Mouse (Mus musculus) heart, embryonic 14.5 days (tissue): Measurements from ENCODE around the gene Gm32742. TPM values are rescaled to one million over a fixed set of nuclear protein-coding genes. Genes with fewer than 3 reads are reported as not detected.

Experiments used
- ATAC-seq: fragments of 200-750 bp; cut with Nextera tagmentation; 2 replicates; pipeline ENCODE4 v1.8.0; 2017; ENCODE audit warnings: low read depth, moderate TSS enrichment; ENCODE audit not compliant: insufficient number of reproducible peaks, insufficient read depth, low FRiP score
- H3K27ac ChIP-seq, 2 experiments: fragments of 200-500 bp in 1 of 2; fragments of 300-500 bp in 1 of 2; sonication (generic) in 1 of 2; replicated peaks in 1 of 2; 2 replicates each; pipeline ENCODE4 v1.5.1; 2012 to 2014; ENCODE audit warnings: low read depth in 2 of 2, low read length in 2 of 2, control low read depth in 1 of 2, mild to moderate bottlenecking in 1 of 2, mixed read lengths in 1 of 2; ENCODE audit not compliant: control insufficient read depth in 1 of 2, insufficient read depth in 1 of 2
- H3K27me3 ChIP-seq: fragments of 300-500 bp; sonication (generic); 2 replicates; pipeline ENCODE4 v1.6.1; 2014; ENCODE audit warnings: mild to moderate bottlenecking, low read length, control low read depth; ENCODE audit not compliant: control insufficient read depth, insufficient read depth
- H3K36me3 ChIP-seq: fragments of 300-500 bp; sonication (generic); 2 replicates; pipeline ENCODE4 v1.6.1; 2014; ENCODE audit warnings: mild to moderate bottlenecking, control low read depth, low read length, mixed read lengths; ENCODE audit not compliant: control insufficient read depth, insufficient read depth
- H3K4me1 ChIP-seq, 2 experiments: fragments of 200-500 bp in 1 of 2; fragments of 300-500 bp in 1 of 2; sonication (generic) in 1 of 2; 2 replicates each; pipeline ENCODE4 v1.6.1; 2012 to 2014; ENCODE audit warnings: low read length in 2 of 2, control low read depth in 1 of 2, mixed read lengths in 1 of 2; ENCODE audit not compliant: control insufficient read depth in 2 of 2, insufficient read depth in 2 of 2
- H3K4me2 ChIP-seq: fragments of 300-500 bp; sonication (generic); 2 replicates; pipeline ENCODE4 v1.6.1; 2014; ENCODE audit warnings: mild to moderate bottlenecking, low read length
- H3K4me3 ChIP-seq, 2 experiments: fragments of 200-500 bp in 1 of 2; fragments of 300-500 bp in 1 of 2; sonication (generic) in 1 of 2; 2 replicates each; pipeline ENCODE4 v1.5.1; 2012 to 2014; ENCODE audit warnings: low read length in 2 of 2, mild to moderate bottlenecking in 2 of 2, control low read depth in 1 of 2, low read depth in 1 of 2, moderate library complexity in 1 of 2; ENCODE audit not compliant: control insufficient read depth in 1 of 2, insufficient read depth in 1 of 2
- H3K9ac ChIP-seq: fragments of 300-500 bp; sonication (generic); 2 replicates; pipeline ENCODE4 v1.6.1; 2014; ENCODE audit warnings: mild to moderate bottlenecking, low read length
- H3K9me3 ChIP-seq: fragments of 300-500 bp; sonication (generic); 2 replicates; pipeline ENCODE4 v1.6.1; 2016; ENCODE audit warnings: low read length, control low read depth; ENCODE audit not compliant: control insufficient read depth
- WGBS: fragments of 180-500 bp; shearing (Covaris S2); extraction: QIAGEN DNeasy Blood & Tissue Kit; methylation state at CpG from one replicate; pipeline ENCODE4 v1.1.7; 2014; 5-methylcytosine and 5-hydroxymethylcytosine counted together
- polyA plus RNA-seq: library from polyadenylated mRNA; unstranded; fragments of >200 nt; fragmentation: Nextera tagmentation; extraction: Ambion mirVana; gene quantifications from 2 replicates; pipeline ENCODE4 v1.2.1, GENCODE M21; 2014

Gene Gm32742
- polyA plus RNA-seq, result not detected in 2 replicates

DNA sequence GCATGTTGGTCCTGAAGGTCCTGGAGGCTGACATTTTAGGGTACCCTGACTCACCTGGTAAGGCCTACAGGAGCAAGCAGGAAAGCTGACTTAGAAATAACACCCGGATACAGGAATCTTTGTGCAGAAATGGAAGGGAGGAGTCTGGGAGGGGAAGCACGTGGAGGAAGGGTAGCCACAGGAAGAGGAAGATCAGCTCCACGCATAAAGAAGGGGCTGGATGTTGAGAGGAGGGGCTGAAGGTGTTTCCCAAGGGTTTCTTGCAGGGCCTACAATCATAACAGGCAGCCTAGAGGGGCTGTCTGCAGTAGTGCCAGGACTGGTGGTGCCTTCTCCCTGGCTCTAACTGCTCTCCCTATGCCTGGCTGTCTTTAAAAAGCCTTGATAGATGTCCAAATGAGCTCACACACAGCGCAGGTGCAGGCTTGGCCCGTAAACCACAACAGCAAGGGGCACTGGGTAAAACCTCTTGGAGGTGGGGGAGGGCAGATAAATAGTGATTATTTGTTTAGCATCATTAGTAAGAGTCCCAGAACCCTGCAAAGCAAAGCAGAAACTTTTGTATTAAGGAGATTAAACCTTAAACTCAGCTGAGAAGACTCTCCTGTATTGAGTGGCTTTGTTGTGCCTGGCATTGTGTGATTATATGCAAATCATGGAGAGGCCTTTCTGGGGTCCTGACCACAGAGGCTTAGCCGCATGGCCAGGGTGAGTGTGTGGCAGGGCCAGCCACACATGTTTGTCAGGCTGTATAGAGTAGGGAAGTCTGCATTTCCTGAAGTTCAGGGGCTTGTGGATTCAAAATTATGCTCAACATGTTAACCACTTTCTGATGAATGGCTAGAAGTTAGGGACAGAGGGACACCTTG is at the start of gene Gm32742:
Gene Gm32742 (minus strand): TSS at position 206 of the 869 bp plus-strand sequence.
- H3K4me3 ChIP-seq, result no peak within 1 kb of the TSS
- peaks cover 6% of the 10 kb centered on the region; the same call in 1 of the 2 replicates for H3K27me3 ChIP-seq
- no peaks in the 10 kb centered on the region; a peak in 1 of 4 replicates for H3K4me1 ChIP-seq
- H3K4me2 ChIP-seq, result no peak within 1 kb of the TSS
- H3K9ac ChIP-seq, result no peak within 1 kb of the TSS
- H3K9me3 ChIP-seq, result no peaks in the 10 kb centered on the region
- H3K27ac ChIP-seq, result no peak within 1 kb of the TSS
- WGBS, result 51% methylated on average over 6 of the region's 6 CpGs
- ATAC-seq, result no peak; the same call in 1 of the 2 replicates
- H3K36me3 ChIP-seq, result no peaks in the 10 kb centered on the region

GRCm38 (mm10) chr9:51213729-51214237 is 48.5 kb upstream of the Gm32742 start:
- ATAC-seq, result no peak
- Histone ChIP-seq H3K4me1 (no peaks in the 10 kb centered on the region), H3K36me3 (no peaks in the 10 kb centered on the region), H3K27me3 (no peaks in the 10 kb centered on the region), H3K9ac (no peak overlapping the region), H3K9me3 (no peaks in the 10 kb centered on the region), H3K4me2 (no peak overlapping the region), H3K27ac (no peak overlapping the region), H3K4me3 (no peak overlapping the region)
- WGBS, result 80% methylated on average over 6 of the region's 6 CpGs

- no peak for ATAC-seq
- 73% methylated on average over 20 of the region's 20 CpGs for WGBS
- Histone ChIP-seq H3K9ac (no peak within 1 kb of the TSS), H3K27me3 (no peaks in the 10 kb centered on the region), H3K27ac (no peak within 1 kb of the TSS), H3K36me3 (no peaks in the 10 kb centered on the region), H3K9me3 (no peaks in the 10 kb centered on the region), H3K4me1 (no peaks in the 10 kb centered on the region), H3K4me2 (no peak within 1 kb of the TSS), H3K4me3 (no peak within 1 kb of the TSS)
Observed at GRCm38 (mm10) chr9:51213023-51213728, 47.9 kb upstream of the Gm32742 start, which contains the start of gene Pou2af1. TSS of gene Pou2af1 (plus strand) at chr9:51213708.

GRCm38 (mm10) chr9:51211191-51211590 is 45.9 kb upstream of the Gm32742 start:
- Histone ChIP-seq H3K27ac (no peak overlapping the region), H3K4me1 (no peaks in the 10 kb centered on the region)
- ATAC-seq, result no peak

GRCm38 (mm10) chr9:51208974-51209332 is 43.6 kb upstream of the Gm32742 start:
- WGBS, result 87% methylated on average over 2 of the region's 2 CpGs
- ATAC-seq, result no peak
- H3K9me3 ChIP-seq, result no peaks in the 10 kb centered on the region

More at GRCm38 (mm10) chr9:51211191-51211590, 45.9 kb upstream of the Gm32742 start:
- H3K27me3 ChIP-seq, result no peaks in the 10 kb centered on the region
- WGBS, result 76% methylated on average over 6 of the region's 6 CpGs
- H3K4me2 ChIP-seq, result no peak overlapping the region
- H3K9ac ChIP-seq, result no peak overlapping the region
- H3K36me3 ChIP-seq, result no peaks in the 10 kb centered on the region
- H3K9me3 ChIP-seq, result no peaks in the 10 kb centered on the region
- H3K4me3 ChIP-seq, result no peak overlapping the region

DNA sequence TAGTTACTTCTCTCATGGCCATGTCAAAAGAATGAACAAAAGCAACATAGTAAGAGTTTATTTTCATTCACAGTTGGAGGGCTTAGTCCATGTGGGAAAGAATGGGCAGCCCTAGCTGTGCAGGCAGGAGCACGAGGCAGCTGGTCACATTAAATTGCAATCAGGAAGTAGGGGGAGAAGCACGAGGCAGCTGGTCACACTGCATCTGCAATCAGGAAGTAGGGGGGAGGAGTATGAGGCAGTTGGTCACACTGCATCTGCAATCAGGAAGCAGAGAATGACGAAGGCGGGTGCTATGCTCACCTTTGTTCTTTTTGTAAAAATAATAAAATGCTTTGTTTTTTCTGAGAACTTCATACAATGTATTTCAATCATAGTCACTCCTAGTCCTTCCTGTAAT is 29.5 kb upstream of the Gm32742 start:
- Histone ChIP-seq H3K4me2 (no peak overlapping the region), H3K27me3 (no peaks in the 10 kb centered on the region), H3K4me3 (no peak overlapping the region), H3K4me1 (no peaks in the 10 kb centered on the region), H3K36me3 (no peaks in the 10 kb centered on the region), H3K27ac (no peak overlapping the region), H3K9ac (no peak overlapping the region), H3K9me3 (no peaks in the 10 kb centered on the region)
- ATAC-seq, result no peak
- WGBS, result 76% methylated on average over 4 of the region's 4 CpGs

More at GRCm38 (mm10) chr9:51208974-51209332, 43.6 kb upstream of the Gm32742 start:
- Histone ChIP-seq H3K4me1 (no peaks in the 10 kb centered on the region), H3K27ac (no peak overlapping the region), H3K4me2 (no peak overlapping the region), H3K27me3 (no peaks in the 10 kb centered on the region), H3K9ac (no peak overlapping the region), H3K36me3 (no peaks in the 10 kb centered on the region), H3K4me3 (no peak overlapping the region)

DNA sequence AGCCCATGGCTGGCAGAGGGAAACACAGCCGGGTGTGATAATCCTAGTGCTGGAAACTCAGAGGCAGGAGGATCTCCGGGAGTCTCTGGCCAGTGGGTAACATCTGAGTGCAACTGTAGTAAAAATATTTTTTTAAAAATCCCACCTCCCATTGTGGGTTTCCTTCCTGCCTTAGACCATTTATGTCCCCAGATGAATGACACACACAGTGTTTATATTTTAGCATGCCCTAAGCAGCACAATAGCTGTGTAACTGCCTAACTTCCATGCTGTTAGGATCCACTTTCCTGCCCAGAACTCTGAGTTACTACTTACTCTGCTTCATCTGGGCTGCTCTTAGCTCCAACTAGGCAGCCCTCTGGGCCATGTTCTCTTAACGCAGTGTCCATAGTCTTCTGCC is 25.3 kb upstream of the Gm32742 start:
- no peak overlapping the region for H3K9ac ChIP-seq
- 72% methylated on average over 3 of the region's 3 CpGs for WGBS
- ATAC-seq, result no peak
- H3K9me3 ChIP-seq, result no peaks in the 10 kb centered on the region
- H3K36me3 ChIP-seq, result no peaks in the 10 kb centered on the region
- no peak overlapping the region for H3K4me2 ChIP-seq
- no peaks in the 10 kb centered on the region for H3K27me3 ChIP-seq
- no peak overlapping the region for H3K4me3 ChIP-seq
- H3K4me1 ChIP-seq, result no peaks in the 10 kb centered on the region
- no peak overlapping the region for H3K27ac ChIP-seq
